Mouse (Mus musculus): ENCODE results near the gene Cog1.
"Not testable (repeated sequence)": the region's sequence is repeated elsewhere in the genome, so short reads cannot be mapped to it uniquely, and the experiment has no call there.

The Cog1 gene

DNA sequence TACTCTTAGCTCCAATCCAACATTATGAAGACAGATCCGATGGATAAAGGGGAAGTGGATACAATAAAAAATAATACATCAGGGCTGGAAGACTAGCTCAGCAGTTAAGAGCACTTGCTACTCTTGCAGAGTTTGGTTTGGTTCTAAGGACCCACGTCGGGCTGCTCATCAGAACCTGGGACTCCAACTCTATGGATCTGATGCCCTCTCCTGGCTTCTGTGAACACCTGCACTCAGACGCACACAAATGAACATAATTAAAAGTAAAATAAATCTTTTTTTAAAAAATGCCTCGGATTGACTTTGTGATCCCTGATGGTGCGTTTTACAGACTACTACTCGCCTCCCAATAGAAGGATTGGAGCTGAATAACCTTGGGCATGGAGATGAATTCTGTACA, 18.3 kb upstream of the Cog1 start:
- intact Hi-C loops (cut with DNase I): loop anchor here (5.0 kb wide), 1 partner anchor 333 kb away; no protein-coding TSS in a partner anchor

DNA sequence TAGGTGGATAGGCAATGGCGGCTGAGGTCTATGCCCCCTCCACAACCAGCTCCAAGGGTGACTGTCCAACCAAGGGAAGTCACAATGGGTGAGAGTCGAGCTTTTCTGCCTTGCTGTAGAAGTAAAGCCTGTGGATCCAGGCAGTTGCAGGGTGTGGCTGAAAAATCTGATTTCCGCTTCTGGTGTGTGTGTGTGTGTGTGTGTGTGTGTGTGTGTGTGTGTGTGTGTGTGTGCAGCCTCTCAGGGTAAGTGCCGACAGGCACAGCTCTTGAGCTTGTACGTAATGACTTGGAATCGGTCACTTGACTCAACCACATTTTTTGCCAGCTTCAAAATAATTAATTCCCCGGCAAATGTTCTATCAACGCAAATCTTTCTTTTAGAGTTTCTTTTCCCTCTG, 17.7 kb upstream of the Cog1 start:
- intact Hi-C loops (cut with DNase I): loop anchor here (5.0 kb wide), 1 partner anchor 334 kb away; no protein-coding TSS in a partner anchor

DNA sequence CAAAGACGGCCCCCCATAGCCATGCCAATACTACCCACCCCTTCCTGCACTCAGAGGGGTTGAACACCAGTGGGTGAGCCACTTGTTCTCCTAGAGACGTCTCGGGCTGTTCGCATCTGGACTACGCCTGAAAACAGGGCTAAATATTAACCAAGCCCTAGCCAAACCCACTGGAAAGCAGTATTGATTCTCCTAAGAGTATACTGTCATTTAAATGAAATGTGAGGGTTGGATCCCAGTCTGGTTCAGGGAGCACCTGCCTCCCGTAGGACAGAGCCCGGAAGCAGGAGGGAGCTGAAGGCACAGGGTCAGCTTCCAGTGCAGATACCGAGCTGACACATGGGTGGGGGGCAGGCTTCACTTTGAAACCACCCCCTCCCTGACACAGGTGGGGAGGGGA, 17.1 kb upstream of the Cog1 start:
- intact Hi-C loops (cut with DNase I): loop anchor here (5.0 kb wide), 1 partner anchor 335 kb away; no protein-coding TSS in a partner anchor

DNA sequence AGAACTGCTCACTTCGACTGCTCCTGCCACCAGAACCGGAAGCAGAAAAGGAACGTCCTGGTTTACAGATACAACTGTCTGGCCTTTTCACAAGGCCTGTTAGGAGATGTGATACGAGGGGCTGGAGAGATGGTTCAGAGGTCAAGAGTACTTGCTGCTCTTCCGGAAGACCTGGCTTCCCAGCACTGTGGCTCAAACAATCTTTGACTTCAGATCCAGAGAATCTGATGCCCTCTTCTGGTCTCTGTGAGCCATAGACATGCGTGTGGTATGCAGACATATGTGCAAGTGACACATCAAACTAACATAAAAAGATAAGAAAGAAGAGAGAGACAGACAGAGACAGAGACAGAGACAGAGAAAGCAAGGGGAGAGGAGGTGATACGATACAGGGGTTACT, 16.7 kb upstream of the Cog1 start:
- intact Hi-C loops (cut with DNase I): loop anchor here (5.0 kb wide), 1 partner anchor 335 kb away; no protein-coding TSS in a partner anchor

DNA sequence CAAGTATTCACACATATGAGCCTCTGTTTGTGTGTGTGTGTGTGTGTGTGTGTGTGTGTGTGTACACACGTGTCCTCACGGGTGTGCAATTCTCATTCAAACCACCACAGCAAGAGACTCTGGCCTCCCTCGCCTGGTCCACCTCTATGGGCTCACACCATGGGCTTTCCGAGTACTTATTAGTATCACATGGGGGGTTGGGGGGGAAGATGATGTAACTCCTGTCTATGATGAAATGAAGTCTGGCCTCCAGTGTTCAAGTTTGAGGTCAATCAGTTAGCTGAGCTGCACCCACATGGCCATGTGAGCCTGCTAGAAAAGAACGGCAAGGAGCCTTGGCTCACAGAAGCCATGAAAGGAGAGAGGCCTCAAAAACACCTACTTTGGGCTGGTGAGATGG, 15.6 kb upstream of the Cog1 start:
- intact Hi-C loops (cut with DNase I): loop anchor here (5.0 kb wide), 1 partner anchor 336 kb away; no protein-coding TSS in a partner anchor

DNA sequence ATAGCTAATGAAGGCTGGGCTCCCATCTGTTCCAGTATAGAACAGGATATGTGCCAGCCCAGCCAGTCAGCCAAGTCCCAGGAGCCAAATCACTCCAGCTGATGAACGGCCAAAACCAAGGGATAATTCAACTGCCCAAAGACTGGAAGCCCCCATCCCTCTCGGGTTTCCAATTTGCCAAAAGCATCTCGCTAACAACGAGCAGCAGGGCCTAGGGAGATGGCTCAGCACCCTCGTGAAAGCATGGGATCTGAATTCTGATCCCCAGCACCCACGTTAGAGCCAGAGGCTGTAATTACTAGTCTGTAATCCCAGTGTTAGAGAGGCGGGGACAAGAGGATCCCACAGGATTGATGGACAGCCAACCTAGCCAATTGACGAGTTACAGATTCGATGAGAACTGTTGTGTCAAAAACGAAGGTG, 14.3 kb upstream of the Cog1 start:
- intact Hi-C loops (cut with DNase I): loop anchor here (5.0 kb wide), 1 partner anchor 337 kb away; no protein-coding TSS in a partner anchor

DNA sequence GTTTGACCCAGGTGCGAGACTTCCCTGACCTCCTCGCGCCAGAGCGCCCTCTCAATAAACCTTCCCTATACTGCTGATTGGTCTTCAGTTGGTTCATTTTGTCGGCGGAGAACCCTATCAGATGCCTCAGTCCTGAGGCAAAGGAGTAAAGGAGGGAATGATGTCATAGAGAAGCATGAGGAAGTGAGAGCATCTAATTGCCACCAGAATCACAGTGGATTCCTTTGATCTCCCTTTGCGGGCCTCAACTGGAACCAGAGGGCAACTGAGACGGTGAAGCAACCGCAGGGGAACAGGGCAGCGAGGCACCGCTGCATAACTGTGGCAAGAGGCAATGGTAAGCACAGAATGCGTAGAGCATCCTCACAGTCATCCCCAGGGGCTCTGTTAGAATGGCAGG, 10.3 kb upstream of the Cog1 start:
- intact Hi-C loops (cut with DNase I): no loop called here

DNA sequence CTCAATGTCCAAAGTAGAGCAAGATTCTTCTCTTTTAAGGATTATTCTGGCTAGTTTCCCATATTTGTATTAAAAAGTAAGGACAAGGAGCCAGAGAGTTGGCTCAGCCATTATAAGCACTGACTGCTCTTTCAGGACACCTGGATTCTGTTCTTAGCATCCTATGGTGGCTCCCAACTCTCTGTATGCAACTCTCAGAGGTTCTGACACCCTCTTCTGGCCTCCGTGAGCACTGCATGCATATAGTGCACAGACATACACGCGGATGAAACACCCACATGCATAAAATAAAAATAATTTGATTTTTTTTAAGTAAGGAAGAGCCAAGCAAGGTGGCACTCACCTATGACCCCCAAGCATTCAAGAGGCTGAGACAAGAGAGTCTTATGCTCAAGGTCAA, 3.8 kb upstream of the Cog1 start:
- intact Hi-C loops (cut with DNase I): loop anchor here (5.0 kb wide), 2 partner anchors 37 to 167 kb away; partner anchors contain the start of genes D11Wsu47e and Fam104a

DNA sequence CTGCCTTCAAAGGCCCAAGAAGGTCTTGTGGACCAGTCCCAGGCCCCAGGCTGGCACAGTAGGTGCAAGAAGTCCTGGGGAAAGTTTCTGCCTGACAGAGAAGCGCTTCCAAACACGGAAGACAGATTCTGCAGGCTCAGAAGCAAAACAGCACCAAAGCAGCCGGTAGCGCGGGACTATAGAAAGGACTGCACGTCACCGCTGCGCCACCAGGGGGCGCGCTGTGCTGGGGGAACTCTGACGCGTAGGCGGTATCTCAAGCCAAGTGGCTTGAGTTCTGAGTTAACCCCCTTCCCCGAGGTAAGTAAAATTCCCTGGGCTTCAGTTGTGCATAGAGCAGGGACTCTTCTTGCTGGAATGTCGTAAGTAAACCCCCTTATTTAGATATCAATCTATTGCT, 817 bp upstream of the Cog1 start:
- intact Hi-C loops (cut with DNase I): loop anchor here (5.0 kb wide), 2 partner anchors 34 to 164 kb away; partner anchors contain the start of genes D11Wsu47e and Fam104a

DNA sequence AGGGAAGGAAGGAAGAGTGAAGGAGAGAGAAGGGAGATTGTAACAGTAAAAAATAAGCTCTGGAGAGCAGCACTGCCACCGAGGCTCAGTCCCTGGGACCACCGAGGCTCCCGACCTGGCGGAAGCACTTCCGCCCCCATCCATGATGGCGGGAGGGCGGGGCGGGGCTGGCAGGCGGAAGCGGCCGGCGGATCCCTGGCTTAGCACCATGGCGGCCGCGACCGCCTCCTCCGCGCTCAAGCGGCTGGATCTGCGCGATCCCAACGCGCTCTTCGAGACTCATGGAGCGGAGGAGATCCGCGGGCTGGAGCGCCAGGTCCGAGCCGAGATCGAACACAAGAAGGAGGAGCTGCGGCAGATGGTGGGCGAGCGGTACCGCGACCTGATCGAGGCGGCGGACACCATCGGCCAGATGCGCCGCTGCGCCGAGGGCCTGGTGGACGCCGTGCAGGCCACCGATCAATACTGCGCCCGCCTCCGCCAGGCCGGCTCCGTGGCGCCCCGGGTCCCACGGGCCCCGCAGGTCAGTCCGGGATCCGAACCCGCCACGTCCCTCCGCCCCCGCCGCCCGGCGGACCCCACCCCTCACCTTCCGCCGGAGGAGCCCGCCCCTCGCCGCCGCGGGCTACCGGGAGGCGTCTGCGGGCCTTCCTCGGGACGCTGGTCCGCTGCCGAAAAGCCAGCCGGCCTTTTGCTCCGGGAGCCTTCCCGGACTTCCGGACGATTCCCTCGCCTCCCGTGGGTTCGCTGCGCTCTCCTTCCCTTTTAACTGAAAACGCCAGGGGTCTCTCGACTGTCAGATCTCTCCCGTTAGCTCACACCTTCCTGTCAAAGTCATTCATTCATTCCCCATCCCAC, 613 bp downstream of the Cog1 start, which contains the start of gene Slc39a11:
Gene Slc39a11, minus strand, starts transcription at position 727 of the 858 bp plus-strand sequence.
- intact Hi-C loops (cut with DNase I): loop anchor here (5.0 kb wide), 2 partner anchors 33 to 163 kb away; partner anchors contain the start of genes D11Wsu47e and Fam104a

DNA sequence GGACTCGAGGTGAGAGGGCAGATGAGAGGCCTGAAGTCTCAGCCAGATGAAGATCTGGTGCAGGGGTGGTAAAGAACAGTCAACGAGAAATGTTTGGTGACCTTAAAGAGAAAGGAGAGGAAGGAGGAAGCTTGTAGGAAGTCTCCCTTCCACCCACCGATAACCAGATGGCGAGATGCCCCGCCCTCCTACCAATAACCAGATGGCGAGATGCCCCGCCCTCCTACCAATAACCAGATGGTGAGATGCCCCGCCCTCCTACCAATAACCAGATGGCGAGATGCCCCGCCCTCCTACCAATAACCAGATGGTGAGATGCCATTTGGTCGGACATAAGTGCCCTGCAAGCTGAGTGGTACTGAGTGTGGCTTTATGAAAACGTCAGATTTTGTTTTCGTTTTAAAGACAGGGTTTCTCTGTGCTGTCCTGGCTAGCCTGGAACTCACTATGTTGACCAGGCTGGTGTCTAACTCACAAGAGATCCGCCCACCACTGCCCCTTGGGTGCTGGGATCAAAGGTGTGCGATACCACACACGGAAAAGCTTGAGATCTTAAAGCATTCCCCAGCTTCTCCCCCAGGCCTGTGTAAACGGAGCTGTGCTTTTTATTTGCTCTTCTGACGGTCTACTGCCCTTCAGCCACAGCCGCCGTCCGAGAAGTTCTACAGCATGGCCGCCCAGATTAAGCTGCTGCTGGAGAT, 2.4 kb downstream of the Cog1 start:
- intact Hi-C loops (cut with DNase I): no loop called here

DNA sequence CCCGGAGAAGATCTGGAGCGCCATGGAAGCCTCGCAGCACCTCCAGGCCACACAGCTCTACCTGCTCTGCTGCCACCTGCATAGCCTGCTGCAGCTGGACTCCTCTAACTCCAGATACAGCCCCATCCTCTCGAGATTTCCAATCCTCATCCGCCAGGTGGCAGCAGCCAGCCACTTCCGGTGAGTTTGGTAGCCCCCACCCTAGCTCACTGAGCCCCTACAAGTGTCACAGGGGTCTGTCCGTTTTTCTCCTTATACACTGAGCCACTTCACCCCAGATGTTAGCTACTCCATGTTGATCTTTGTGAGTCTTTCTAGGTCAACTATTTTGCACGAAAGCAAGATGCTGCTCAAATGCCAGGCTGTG, 2.9 kb downstream of the Cog1 start:
- intact Hi-C loops (cut with DNase I): no loop called here

DNA sequence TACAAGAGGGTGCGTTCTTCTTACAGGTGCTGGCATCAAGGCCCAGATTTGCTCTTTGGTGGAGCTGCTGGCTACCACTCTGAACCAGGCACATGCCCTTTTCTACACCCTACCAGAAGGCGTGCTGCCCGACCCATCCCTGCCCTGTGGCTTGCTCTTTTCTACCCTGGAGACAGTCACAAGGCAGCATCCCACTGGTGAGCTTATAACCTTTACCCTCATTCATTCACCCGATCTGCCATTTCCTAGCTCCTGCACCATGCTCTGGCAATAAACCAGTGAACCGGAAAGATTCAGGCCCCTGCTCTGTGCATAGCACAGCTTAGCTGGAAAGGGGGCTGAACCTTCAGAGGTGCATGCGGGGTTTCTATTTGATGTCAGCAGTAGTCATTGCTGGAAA, 3.5 kb downstream of the Cog1 start:
- intact Hi-C loops (cut with DNase I): no loop called here

DNA sequence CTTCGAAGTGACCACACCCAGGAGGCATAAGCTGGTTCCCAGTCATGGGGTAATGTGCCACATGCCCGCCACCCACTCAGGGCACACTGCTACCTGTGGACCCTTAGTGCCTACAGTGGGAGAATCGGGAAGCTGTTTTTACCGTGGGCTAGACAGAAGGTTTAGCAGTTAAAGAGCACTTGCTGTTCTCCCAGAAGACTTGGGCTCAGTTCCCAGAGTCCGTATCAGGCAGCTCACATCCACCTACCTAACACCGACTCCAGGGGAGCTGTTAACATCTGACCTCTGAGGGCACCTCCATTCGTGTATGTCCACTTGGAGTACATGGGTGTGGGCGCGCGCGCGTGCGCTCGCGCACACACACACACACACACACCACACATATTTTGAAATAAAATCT, 5.1 kb downstream of the Cog1 start:
- intact Hi-C loops (cut with DNase I): no loop called here

DNA sequence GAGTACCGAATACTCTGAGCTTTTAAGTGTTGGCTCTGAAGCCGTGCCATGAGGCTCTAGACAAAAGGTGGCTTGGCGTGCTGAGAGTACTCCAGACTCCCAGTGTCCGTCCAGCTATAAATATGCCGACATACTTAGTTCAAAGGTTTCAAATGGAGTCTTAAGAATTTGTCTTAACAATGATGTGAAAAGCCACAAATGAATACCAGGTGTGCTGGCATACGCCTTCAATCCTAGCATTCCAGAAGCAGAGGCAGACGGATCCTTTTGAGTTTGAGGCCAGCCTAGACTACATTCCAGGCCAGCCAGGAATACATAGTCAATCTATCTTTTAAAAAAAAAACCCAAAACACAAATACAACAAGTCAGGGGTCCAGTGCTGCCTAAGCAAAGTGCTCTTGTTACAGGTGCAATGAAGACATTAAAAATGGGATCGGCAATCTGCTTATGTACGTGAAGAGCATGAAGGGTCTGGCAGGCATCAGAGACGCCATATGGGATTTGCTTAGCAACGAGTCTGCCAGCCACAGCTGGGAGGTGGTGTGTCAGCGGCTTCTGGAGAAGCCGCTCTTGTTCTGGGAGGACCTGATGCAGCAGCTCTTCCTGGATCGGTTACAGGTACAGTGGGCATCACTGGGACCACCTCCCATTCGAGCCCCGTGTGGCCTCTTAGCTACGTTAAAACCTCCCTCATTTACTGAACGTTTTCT, 5.7 kb downstream of the Cog1 start:
- intact Hi-C loops (cut with DNase I): no loop called here

DNA sequence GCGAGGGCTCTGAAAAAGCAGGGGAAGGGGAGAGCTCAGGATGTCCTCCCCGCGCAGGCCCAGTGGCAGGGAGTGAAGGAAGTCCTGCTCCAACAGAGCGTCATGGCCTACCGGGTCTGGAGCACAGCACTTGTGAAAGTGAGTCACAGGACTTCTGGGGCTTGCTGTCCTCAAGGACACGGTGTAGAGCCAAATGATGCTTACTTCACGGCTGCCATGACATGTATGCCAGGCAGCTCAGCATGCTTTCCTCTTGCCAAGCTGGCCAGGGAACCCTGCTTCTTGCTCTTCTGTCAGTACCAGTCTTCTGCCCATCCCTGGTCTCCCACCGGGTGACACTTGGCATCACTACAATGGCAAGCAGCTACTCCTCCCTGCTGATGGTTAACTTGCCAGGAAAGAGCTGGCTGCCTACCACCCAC, 7.6 kb downstream of the Cog1 start:
- intact Hi-C loops (cut with DNase I): no loop called here

DNA sequence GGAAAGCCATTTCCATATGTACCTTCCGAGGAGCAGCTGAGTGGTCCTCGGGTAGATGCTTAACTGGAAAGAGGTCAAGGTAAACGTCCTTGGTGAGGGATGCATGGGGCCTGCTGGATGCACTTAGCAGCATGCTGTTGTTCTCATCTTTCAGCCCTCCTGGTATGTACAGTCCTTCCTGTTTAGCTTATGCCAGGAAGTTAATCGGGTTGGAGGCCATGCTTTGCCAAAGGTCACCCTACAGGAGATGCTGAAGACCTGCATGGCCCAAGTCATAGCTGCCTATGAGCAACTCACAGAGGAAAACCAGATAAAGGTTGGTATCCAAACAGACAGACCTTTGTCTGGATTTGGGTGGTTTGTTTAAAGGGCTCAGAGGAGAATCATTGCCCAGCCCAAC, 8.3 kb downstream of the Cog1 start:
- intact Hi-C loops (cut with DNase I): no loop called here

DNA sequence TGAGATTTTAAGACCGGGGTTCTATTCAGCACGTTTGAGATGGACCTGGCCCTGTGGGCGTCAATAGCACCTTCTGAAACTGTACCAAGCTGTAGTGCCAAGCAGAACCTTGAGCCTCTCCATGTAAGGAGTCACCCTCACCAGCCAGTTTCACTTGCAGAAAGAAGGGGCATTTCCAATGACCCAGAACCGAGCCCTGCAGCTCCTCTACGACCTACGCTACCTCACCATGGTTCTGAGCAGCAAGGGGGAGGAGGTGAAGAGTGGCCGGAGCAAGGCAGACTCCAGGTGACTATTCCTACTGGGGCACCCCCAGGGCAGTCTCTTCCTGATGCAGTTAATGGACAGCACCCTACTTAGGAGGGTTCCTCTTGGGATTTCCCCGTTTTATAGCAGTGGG, 9.3 kb downstream of the Cog1 start:
- intact Hi-C loops (cut with DNase I): no loop called here

DNA sequence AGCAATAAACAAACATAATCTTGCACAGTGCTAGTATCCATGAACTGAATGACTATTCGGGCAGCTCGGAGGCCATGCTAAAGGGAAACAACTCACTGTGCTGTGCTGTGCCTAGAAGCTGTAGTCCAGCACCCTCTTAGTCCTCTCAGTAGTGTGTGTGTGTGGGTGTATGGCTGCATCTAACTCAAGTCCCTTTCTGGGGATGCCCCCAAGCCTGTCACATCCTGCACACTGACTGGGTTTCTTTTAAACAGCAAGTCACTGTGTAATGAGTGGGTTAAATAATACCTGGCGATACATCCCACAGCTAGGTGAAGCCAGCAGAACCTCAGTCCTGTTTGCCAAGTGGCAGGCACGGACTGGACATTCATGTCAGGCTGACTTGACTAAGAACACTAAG, 9.8 kb downstream of the Cog1 start:
- intact Hi-C loops (cut with DNase I): no loop called here

DNA sequence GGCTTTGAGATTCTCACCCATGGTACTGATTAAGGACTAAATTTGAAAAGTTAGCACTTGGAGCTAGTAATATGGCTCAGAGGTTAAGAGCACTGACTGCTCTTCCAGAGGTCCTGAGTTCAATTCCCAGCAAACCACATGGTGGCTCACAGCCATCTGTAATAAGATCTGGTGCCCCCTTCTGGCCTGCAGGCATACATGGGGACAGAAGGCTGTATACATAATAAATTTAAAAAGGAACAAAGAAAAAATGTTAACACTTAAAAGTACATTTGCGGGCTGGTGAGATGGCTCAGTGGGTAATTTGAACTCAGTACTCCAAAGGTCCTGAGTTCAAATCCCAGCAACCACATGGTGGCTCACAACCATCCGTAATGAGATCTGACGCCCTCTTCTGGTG, 11.2 kb downstream of the Cog1 start:
- intact Hi-C loops (cut with DNase I): not testable (repeated sequence)

DNA sequence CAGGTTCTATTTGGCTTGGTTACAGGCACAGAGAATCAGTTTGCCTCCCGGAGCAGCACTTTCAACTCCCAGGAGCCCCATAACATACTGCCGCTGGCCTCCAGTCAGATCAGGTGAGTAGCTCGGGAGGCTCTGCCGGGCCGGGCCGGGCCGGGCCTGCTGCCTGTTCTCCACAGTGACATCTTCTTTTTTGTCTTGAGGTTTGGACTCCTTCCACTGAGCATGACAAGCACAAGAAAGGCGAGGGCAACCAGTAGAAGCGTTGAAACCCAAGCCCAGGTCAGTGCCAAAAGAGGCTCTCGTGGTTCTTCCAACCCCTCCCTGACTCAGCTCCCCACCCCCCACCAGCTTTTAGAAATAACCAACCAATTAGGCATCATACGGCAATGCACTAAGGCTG, 12.0 kb downstream of the Cog1 start:
- intact Hi-C loops (cut with DNase I): no loop called here

All from adrenal gland (tissue).